Mouse (Mus musculus) liver, embryonic 14.5 days (tissue): Measurements from ENCODE around the gene Iqgap2. TPM values are rescaled to one million over a fixed set of nuclear protein-coding genes. Genes with fewer than 3 reads are reported as not detected.

Source experiments
- ATAC-seq: fragments of 200-750 bp; cut with Nextera tagmentation; 2 replicates; pipeline ENCODE4 v1.8.0; 2017; ENCODE audit warnings: moderate number of reproducible peaks, mild to moderate bottlenecking, moderate library complexity; ENCODE audit not compliant: insufficient read depth
- DNase-seq, 3 experiments: peaks; one replicate each; pipeline ENCODE4 v3.0.0-alpha.2; 2012 to 2013; ENCODE audit warnings: low read depth in 3 of 3, low spot score in 3 of 3
- H3K27ac ChIP-seq: fragments of 300-500 bp; sonication (generic); 2 replicates; pipeline ENCODE4 v1.5.1; 2014; ENCODE audit warnings: moderate library complexity, mild to moderate bottlenecking, control low read depth, inconsistent platforms
- H3K27me3 ChIP-seq: fragments of 300-500 bp; sonication (generic); 2 replicates; pipeline ENCODE4 v1.6.1; 2014; ENCODE audit warnings: mild to moderate bottlenecking, low read length, moderate library complexity; ENCODE audit not compliant: control insufficient read depth, insufficient read depth
- H3K36me3 ChIP-seq: fragments of 300-500 bp; sonication (generic); replicated peaks from 2 replicates; pipeline ENCODE4 v1.6.1; 2014; ENCODE audit warnings: low read depth; ENCODE audit not compliant: control insufficient read depth, insufficient read depth
- H3K4me1 ChIP-seq, 2 experiments: fragments of 200-500 bp in 1 of 2; fragments of 300-500 bp in 1 of 2; sonication (generic) in 1 of 2; replicated peaks; 2 replicates each; pipeline ENCODE4 v1.6.1; 2012 to 2014; ENCODE audit warnings: antibody characterized with exemption in 1 of 2, inconsistent platforms in 1 of 2, low read length in 1 of 2; ENCODE audit not compliant: control insufficient read depth in 2 of 2, insufficient read depth in 2 of 2
- H3K4me2 ChIP-seq: fragments of 300-500 bp; sonication (generic); 2 replicates; pipeline ENCODE4 v1.6.1; 2014; ENCODE audit warnings: low read depth, mild to moderate bottlenecking, control low read depth, moderate library complexity
- H3K4me3 ChIP-seq, 2 experiments: fragments of 200-500 bp in 1 of 2; fragments of 300-500 bp in 1 of 2; sonication (generic) in 1 of 2; 2 replicates each; pipeline ENCODE4 v1.5.1; 2012 to 2014; ENCODE audit warnings: low read depth in 2 of 2, low read length in 2 of 2, mild to moderate bottlenecking in 2 of 2, control low read depth in 1 of 2, inconsistent platforms in 1 of 2, moderate library complexity in 1 of 2; ENCODE audit not compliant: insufficient read depth in 1 of 2
- H3K9ac ChIP-seq: fragments of 300-500 bp; sonication (generic); replicated peaks from 2 replicates; pipeline ENCODE4 v1.6.1; 2014; ENCODE audit warnings: mild to moderate bottlenecking, control low read depth, moderate library complexity
- H3K9me3 ChIP-seq: fragments of 300-500 bp; sonication (generic); 2 replicates; pipeline ENCODE4 v1.6.1; 2016; ENCODE audit warnings: low read length, mixed read lengths; ENCODE audit not compliant: control insufficient read depth
- CTCF ChIP-seq: IDR thresholded peaks from 2 replicates; pipeline ENCODE4 v1.5.1; 2016; ENCODE audit warnings: antibody characterized with exemption, low read depth, control low read depth
- EP300 ChIP-seq: IDR thresholded peaks from 2 replicates; pipeline ENCODE4 v1.6.1; 2016; ENCODE audit warnings: antibody characterized with exemption, low read depth
- WGBS: fragments of 180-500 bp; shearing (Covaris S2); extraction: QIAGEN DNeasy Blood & Tissue Kit; methylation state at CpG from one replicate; pipeline ENCODE4 v1.1.7; 2014; ENCODE audit not compliant: insufficient replicate concordance; 5-methylcytosine and 5-hydroxymethylcytosine counted together
- polyA plus RNA-seq, 2 experiments: library from polyadenylated mRNA; depleted of rRNA in 1 of 2; stranded (reverse) in 1 of 2; unstranded in 1 of 2; fragments of >200 nt; fragmentation: Nextera tagmentation in 1 of 2; extraction: Ambion mirVana in 1 of 2; gene quantifications; 2 replicates each; pipeline versions ENCODE4 v1.2.1 to v1.2.3; 2012 to 2014

The Iqgap2 gene
- polyA plus RNA-seq, 2 experiments: 10.8 to 11.8 TPM

- Histone ChIP-seq H3K4me2 (no peak overlapping the region), H3K27ac (no peak overlapping the region), H3K4me3 (no peak overlapping the region), H3K27me3 (no peaks in the 10 kb centered on the region; the same call in 1 of the 2 replicates), H3K9ac (no peak overlapping the region), H3K4me1 (no peaks in the 10 kb centered on the region), H3K36me3 (no peaks in the 10 kb centered on the region), H3K9me3 (no peaks in the 10 kb centered on the region)
- no peak for DNase-seq
- no peak for ATAC-seq
- WGBS: 71% methylated on average over 5 of the region's 5 CpGs
- TF ChIP-seq CTCF: no peak
- TF ChIP-seq EP300: no peak
These were observed 306.8 kb downstream of the Iqgap2 start for GRCm38 (mm10) chr13:95584898-95585297.

GRCm38 (mm10) chr13:95583237-95584189, 308.2 kb downstream of the Iqgap2 start:
- Histone ChIP-seq H3K9me3 (no peaks in the 10 kb centered on the region), H3K27ac (no peak overlapping the region), H3K9ac (no peak overlapping the region), H3K27me3 (no peaks in the 10 kb centered on the region; the same call in 1 of the 2 replicates), H3K4me2 (no peak overlapping the region), H3K36me3 (no peaks in the 10 kb centered on the region), H3K4me3 (no peak overlapping the region), H3K4me1 (no peaks in the 10 kb centered on the region)
- no peak for TF ChIP-seq CTCF
- TF ChIP-seq EP300: no peak
- ATAC-seq (no peak), DNase-seq (no peak)
- 65% methylated on average over 19 of the region's 19 CpGs for WGBS

- no peak overlapping the region for H3K4me2 ChIP-seq
- H3K4me3 ChIP-seq: no peak overlapping the region
- TF ChIP-seq CTCF (no peak), EP300 (no peak)
- no peaks in the 10 kb centered on the region for H3K27me3 ChIP-seq
- H3K27ac ChIP-seq: no peak overlapping the region
- H3K4me1 ChIP-seq: no peaks in the 10 kb centered on the region
- H3K9ac ChIP-seq: no peak overlapping the region
- H3K36me3 ChIP-seq: no peaks in the 10 kb centered on the region
- DNase-seq: no peak
- no peaks in the 10 kb centered on the region for H3K9me3 ChIP-seq
- ATAC-seq: no peak
- 34% methylated on average over 1 of the region's 1 CpGs for WGBS
These were observed 309.9 kb downstream of the Iqgap2 start for GRCm38 (mm10) chr13:95581850-95582249.

- no peak for DNase-seq
- Histone ChIP-seq H3K27me3 (no peaks in the 10 kb centered on the region), H3K4me3 (no peak overlapping the region), H3K4me2 (no peak overlapping the region), H3K36me3 (no peaks in the 10 kb centered on the region), H3K27ac (no peak overlapping the region), H3K4me1 (no peaks in the 10 kb centered on the region), H3K9me3 (no peaks in the 10 kb centered on the region), H3K9ac (no peak overlapping the region)
- ATAC-seq: no peak
- whole genome bisulfite sequencing: 76% methylated on average over 5 of the region's 5 CpGs
- TF ChIP-seq EP300 (no peak), CTCF (no peak)
These were observed 313.6 kb downstream of the Iqgap2 start for GRCm38 (mm10) chr13:95578016-95578697.

Other genes starting within 250 kb of the Iqgap2 start
- 7.9 and 10.9 TPM in 2 replicates for gene F2rl2, start 195.1 kb downstream of the Iqgap2 start, polyA plus RNA-seq (2012; rRNA removed)
- gene F2rl2, start 195.1 kb downstream of the Iqgap2 start, polyA plus RNA-seq (2014; fragmentation: Nextera tagmentation; extraction: Ambion mirVana): 10.7 and 13.3 TPM in 2 replicates
- gene Gm20075, start 189.5 kb upstream of the Iqgap2 start, polyA plus RNA-seq (2012; rRNA removed): 0.17 and 0.63 TPM in 2 replicates
- 5.1 and 7.1 TPM in 2 replicates for gene Gm20075, start 189.5 kb upstream of the Iqgap2 start, polyA plus RNA-seq (2014; fragmentation: Nextera tagmentation; extraction: Ambion mirVana)
- gene Gm17190, start 190.1 kb upstream of the Iqgap2 start, polyA plus RNA-seq (2012; rRNA removed): not detected in 2 replicates
- gene Gm17190, start 190.1 kb upstream of the Iqgap2 start, polyA plus RNA-seq (2014; fragmentation: Nextera tagmentation; extraction: Ambion mirVana): not detected in 2 replicates
- gene Sv2c, start 240.7 kb upstream of the Iqgap2 start, polyA plus RNA-seq (2012; rRNA removed): 0.02 and 0.03 TPM in 2 replicates
- 0.18 TPM in 1 of 2 replicates, not detected in the other for gene Sv2c, start 240.7 kb upstream of the Iqgap2 start, polyA plus RNA-seq (2014; fragmentation: Nextera tagmentation; extraction: Ambion mirVana)